Mouse (Mus musculus) ovary, postnatal 36 days (tissue): ENCODE data around the gene Spc24.
A peak's percentile ranks its signal among the peaks of the same experiment; 100 is the strongest.

Experiments used
- DNase-seq: peaks from one replicate; pipeline ENCODE4 v3.0.0; 2022; ENCODE audit warnings: low spot score, mixed read lengths

Gene Spc24

GRCm38 (mm10) chr9:21748491-21748890, 11.6 kb downstream of the Spc24 start:
- DNase-seq, result no peak

- peak; percentile 67 for DNase-seq
These were observed 12.1 kb downstream of the Spc24 start for GRCm38 (mm10) chr9:21748033-21748432.

- DNase-seq, result no peak
These were observed 12.8 kb downstream of the Spc24 start for GRCm38 (mm10) chr9:21747238-21747774.

- DNase-seq, result no peak
These were observed 18.6 kb downstream of the Spc24 start for GRCm38 (mm10) chr9:21741514-21741913.

- DNase-seq, result no peak
These were observed 19.7 kb downstream of the Spc24 start for GRCm38 (mm10) chr9:21740427-21740826.

GRCm38 (mm10) chr9:21738776-21739175, 21.3 kb downstream of the Spc24 start:
- no peak for DNase-seq

GRCm38 (mm10) chr9:21737188-21737587, 22.9 kb downstream of the Spc24 start:
- no peak for DNase-seq

- DNase-seq, result no peak
These were observed 23.5 kb downstream of the Spc24 start for GRCm38 (mm10) chr9:21736580-21736979.

- DNase-seq, result no peak
These were observed 25.0 kb downstream of the Spc24 start for GRCm38 (mm10) chr9:21735126-21735525.

- no peak for DNase-seq
These were observed 26.1 kb downstream of the Spc24 start for GRCm38 (mm10) chr9:21733989-21734388.

- no peak for DNase-seq
These were observed 26.7 kb downstream of the Spc24 start for GRCm38 (mm10) chr9:21733446-21733845.

- no peak for DNase-seq
These were observed 27.8 kb downstream of the Spc24 start for GRCm38 (mm10) chr9:21732288-21732687.

GRCm38 (mm10) chr9:21729264-21729663, 30.8 kb downstream of the Spc24 start:
- DNase-seq, result no peak

- no peak for DNase-seq
These were observed 31.8 kb downstream of the Spc24 start for GRCm38 (mm10) chr9:21728261-21728832.

GRCm38 (mm10) chr9:21726218-21726975, 33.7 kb downstream of the Spc24 start:
- DNase-seq, result no peak

- no peak for DNase-seq
These were observed 34.6 kb downstream of the Spc24 start for GRCm38 (mm10) chr9:21725224-21726121.

- DNase-seq, result peak; percentile 90
These were observed 36.0 kb downstream of the Spc24 start for GRCm38 (mm10) chr9:21724147-21724536.

GRCm38 (mm10) chr9:21723377-21724146, 36.5 kb downstream of the Spc24 start, which contains the start of gene Ldlr:
TSS of gene Ldlr (plus strand) at chr9:21723483.
- DNase-seq, result peak; percentile 83

GRCm38 (mm10) chr9:21721036-21721435, 39.1 kb downstream of the Spc24 start:
- DNase-seq, result no peak

- DNase-seq, result no peak
These were observed 43.1 kb downstream of the Spc24 start for GRCm38 (mm10) chr9:21717015-21717414.

GRCm38 (mm10) chr9:21715298-21715697, 44.8 kb downstream of the Spc24 start:
- DNase-seq, result no peak

- DNase-seq, result no peak
These were observed 50.8 kb downstream of the Spc24 start for GRCm38 (mm10) chr9:21709340-21709739.
